Mouse (Mus musculus) frontal cortex, postnatal 14 days (tissue): Measurements from ENCODE around the gene Rnf31.

Experiments used
- DNase-seq, 2 experiments: peaks; one replicate each; pipeline ENCODE4 v3.0.0; 2022; ENCODE audit warnings: low spot score in 2 of 2

Gene Rnf31

GRCm38 (mm10) chr14:55604823-55605222 lies 13.3 kb downstream of the Rnf31 start:
- no peak for DNase-seq

GRCm38 (mm10) chr14:55605743-55606459 lies 14.4 kb downstream of the Rnf31 start:
- DNase-seq: no peak

- no peak for DNase-seq
Measured at GRCm38 (mm10) chr14:55608339-55608738, 16.8 kb downstream of the Rnf31 start.

- DNase-seq: no peak
Measured at GRCm38 (mm10) chr14:55613346-55613745, 21.8 kb downstream of the Rnf31 start.

GRCm38 (mm10) chr14:55614565-55615178 lies 23.2 kb downstream of the Rnf31 start:
- DNase-seq: no peak

GRCm38 (mm10) chr14:55615876-55616275 lies 24.4 kb downstream of the Rnf31 start:
- no peak for DNase-seq

GRCm38 (mm10) chr14:55616844-55617243 lies 25.3 kb downstream of the Rnf31 start:
- DNase-seq: no peak

- DNase-seq: no peak
Measured at GRCm38 (mm10) chr14:55617822-55618221, 26.3 kb downstream of the Rnf31 start, which contains the start of gene Rec8. Gene Rec8 (plus strand): TSS chr14:55618037.

GRCm38 (mm10) chr14:55618486-55619195 lies 27.1 kb downstream of the Rnf31 start:
- DNase-seq: no peak

- DNase-seq: no peak
Measured at GRCm38 (mm10) chr14:55628077-55628827, 36.7 kb downstream of the Rnf31 start.

GRCm38 (mm10) chr14:55629312-55629711 lies 37.8 kb downstream of the Rnf31 start:
- DNase-seq: no peak

- peak in 1 of 2 experiments; percentile 14 for DNase-seq
Measured at GRCm38 (mm10) chr14:55634874-55635522, 43.5 kb downstream of the Rnf31 start.

- DNase-seq: peak; percentile 80 to 81
Measured at GRCm38 (mm10) chr14:55635523-55636007, 44.1 kb downstream of the Rnf31 start, which contains the start of gene Ipo4. Gene Ipo4 (minus strand): TSS chr14:55635957.

- no peak for DNase-seq
Measured at GRCm38 (mm10) chr14:55637795-55638194, 46.3 kb downstream of the Rnf31 start, which contains the start of gene Gm49378. Gene Gm49378 (minus strand): TSS chr14:55637895.

- DNase-seq: no peak
Measured at GRCm38 (mm10) chr14:55640816-55641215, 49.3 kb downstream of the Rnf31 start.

GRCm38 (mm10) chr14:55641291-55641690 lies 49.8 kb downstream of the Rnf31 start:
- no peak for DNase-seq

GRCm38 (mm10) chr14:55642679-55643059 lies 51.2 kb downstream of the Rnf31 start:
- DNase-seq: no peak

- DNase-seq: peak; percentile 78
Measured at GRCm38 (mm10) chr14:55643060-55643907, 51.8 kb downstream of the Rnf31 start, which contains the start of gene Tm9sf1. Gene Tm9sf1 (minus strand): TSS chr14:55643806.

GRCm38 (mm10) chr14:55644261-55644888 lies 52.9 kb downstream of the Rnf31 start:
- no peak for DNase-seq

GRCm38 (mm10) chr14:55649884-55650283 lies 58.4 kb downstream of the Rnf31 start, which contains the start of gene Tssk4:
Gene Tssk4 (plus strand): TSS chr14:55650184.
- DNase-seq: no peak
